Mouse (Mus musculus): ENCODE measurements around the gene Mrps10.

DNA sequence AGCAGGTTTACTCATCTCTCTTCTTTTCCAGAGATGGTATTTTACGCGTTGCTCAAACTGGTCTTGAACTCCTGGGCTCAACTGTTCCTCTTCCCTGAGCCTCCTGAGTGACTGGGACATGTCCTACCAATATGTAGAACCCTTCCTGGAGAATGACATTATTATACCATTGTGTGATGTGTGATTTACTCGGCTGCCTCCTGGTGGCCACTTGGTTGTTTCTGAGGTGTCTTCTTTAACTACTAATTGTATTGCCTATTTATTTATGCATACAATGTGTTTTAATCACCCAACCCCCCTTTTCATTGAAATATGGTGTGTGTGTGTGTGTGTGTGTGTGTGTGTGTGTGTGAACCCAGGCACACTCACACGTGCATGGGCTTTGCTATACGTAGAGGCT is 62.1 kb downstream of the Mrps10 start:
- TF ChIP-seq CTCF (IDR thresholded peaks at IDR 0.05; ENCODE audit: low read depth, low read length) (no peak), POLR2A (IDR thresholded peaks at IDR 0.05; ENCODE audit: extremely low read depth, insufficient read depth, low read length) (no peak)
